Mouse (Mus musculus): ENCODE data around the gene Zfp82. TPM values are rescaled to one million over a fixed set of nuclear protein-coding genes. Genes with fewer than 3 reads are reported as not detected.

The Zfp82 gene
- total and polyA plus RNA-seq, 3 experiments, result 2.0 to 2.2 TPM; not detected in 1

GRCm38 (mm10) chr7:30012956-30013363, 59.7 kb downstream of the Zfp82 start:
- Histone ChIP-seq H3K4me1 (ENCODE audit: control insufficient read depth in 1 of 2, insufficient read depth in 2 of 2, low read length in 2 of 2) (no peaks in the 10 kb centered on the region), H3K79me2 (ENCODE audit: control insufficient read depth, insufficient read depth, low read length, poor library complexity) (no peaks in the 10 kb centered on the region), H3K27me3 (ENCODE audit: control insufficient read depth in 1 of 2, insufficient read depth in 2 of 2, low read length in 2 of 2) (no peaks in the 10 kb centered on the region), H3K27ac (ENCODE audit: control insufficient read depth, low read depth, low read length) (no peak overlapping the region), H3K9me3 (replicated peaks; ENCODE audit: insufficient read depth, low read length) (no peaks in the 10 kb centered on the region), H3K9ac (ENCODE audit: control insufficient read depth, low read depth, low read length, poor library complexity, severe bottlenecking) (no peak overlapping the region), H3K4me3 (ENCODE audit: control insufficient read depth in 1 of 2, insufficient read depth in 1 of 2, low read depth in 2 of 2, low read length in 2 of 2) (no peak overlapping the region), H3K36me3 (ENCODE audit: control insufficient read depth in 1 of 2, insufficient read depth in 2 of 2, low read length in 2 of 2) (no peaks in the 10 kb centered on the region; a peak in 1 of 4 replicates)
- peak; percentile 62 for DNase-seq (ENCODE audit: low read depth, low spot score)
- TF ChIP-seq NELFE (IDR thresholded peaks at IDR 0.05; ENCODE audit: low read depth, low read length) (no peak), POLR2AphosphoS5 (IDR thresholded peaks at IDR 0.05; ENCODE audit: borderline replicate concordance, low read depth, low read length) (no peak), BHLHE40 (IDR thresholded peaks at IDR 0.05; ENCODE audit: borderline replicate concordance, low read depth, low read length) (no peak), MXI1 (IDR thresholded peaks at IDR 0.05; ENCODE audit: low read depth, low read length) (no peak), RAD21 (IDR thresholded peaks at IDR 0.05; ENCODE audit: low read depth, low read length) (peak; percentile 46), JUND (IDR thresholded peaks at IDR 0.05; ENCODE audit: low read depth, low read length) (no peak), GABPA (IDR thresholded peaks at IDR 0.05; ENCODE audit: low read depth, low read length) (no peak), E2F4 (IDR thresholded peaks at IDR 0.05; ENCODE audit: borderline replicate concordance, low read depth, low read length) (no peak), MAZ (IDR thresholded peaks at IDR 0.05; ENCODE audit: low read depth, low read length) (no peak), SIN3A (IDR thresholded peaks at IDR 0.05; ENCODE audit: low read length) (no peak), ETS1 (IDR thresholded peaks at IDR 0.05; ENCODE audit: low read depth, low read length) (no peak), SMC3 (IDR thresholded peaks at IDR 0.05; ENCODE audit: low read depth, low read length) (peak; percentile 39), POLR2A (IDR thresholded peaks at IDR 0.05; ENCODE audit: control insufficient read depth in 1 of 2, insufficient read depth in 1 of 2, low read depth in 1 of 2, low read length in 2 of 2, poor library complexity in 1 of 2) (no peak), CTCF (IDR thresholded peaks at IDR 0.05 in 2 of 3, conservative IDR thresholded peaks at IDR 0.05 in 1 of 3; ENCODE audit: control insufficient read depth in 1 of 3, insufficient read depth in 1 of 3, low read depth in 2 of 3, low read length in 3 of 3, poor library complexity in 1 of 3, severe bottlenecking in 1 of 3) (peak in 2 of 3 experiments; percentile 45 to 49; a peak in 3 of 6 replicates)

- no peaks in the 10 kb centered on the region for H3K9me3 ChIP-seq (replicated peaks; ENCODE audit: insufficient read depth, low read length)
- H3K27ac ChIP-seq (ENCODE audit: control insufficient read depth, low read depth, low read length), result no peak overlapping the region
- no peaks in the 10 kb centered on the region for H3K4me1 ChIP-seq (ENCODE audit: control insufficient read depth in 1 of 2, insufficient read depth in 2 of 2, low read length in 2 of 2)
- DNase-seq (ENCODE audit: low read depth, low spot score), result no peak
- H3K9ac ChIP-seq (ENCODE audit: control insufficient read depth, low read depth, low read length, poor library complexity, severe bottlenecking), result no peak overlapping the region
- no peaks in the 10 kb centered on the region for H3K79me2 ChIP-seq (ENCODE audit: control insufficient read depth, insufficient read depth, low read length, poor library complexity)
- no peak overlapping the region for H3K4me3 ChIP-seq (ENCODE audit: control insufficient read depth in 1 of 2, insufficient read depth in 1 of 2, low read depth in 2 of 2, low read length in 2 of 2)
- no peaks in the 10 kb centered on the region for H3K27me3 ChIP-seq (ENCODE audit: control insufficient read depth in 1 of 2, insufficient read depth in 2 of 2, low read length in 2 of 2)
- no peak for TF ChIP-seq TCF12 (IDR thresholded peaks at IDR 0.05; ENCODE audit: low read depth, low read length)
- no peak for TF ChIP-seq GABPA (IDR thresholded peaks at IDR 0.05; ENCODE audit: low read depth, low read length)
- no peak for TF ChIP-seq CTCF (IDR thresholded peaks at IDR 0.05 in 2 of 3, conservative IDR thresholded peaks at IDR 0.05 in 1 of 3; ENCODE audit: control insufficient read depth in 1 of 3, insufficient read depth in 1 of 3, low read depth in 2 of 3, low read length in 3 of 3, poor library complexity in 1 of 3, severe bottlenecking in 1 of 3)
- no peak for TF ChIP-seq MXI1 (IDR thresholded peaks at IDR 0.05; ENCODE audit: low read depth, low read length)
- TF ChIP-seq MAX (IDR thresholded peaks at IDR 0.05; ENCODE audit: low read length), result no peak
- no peak for TF ChIP-seq ZC3H11A (IDR thresholded peaks at IDR 0.05; ENCODE audit: low read depth, low read length)
- TF ChIP-seq ZKSCAN1 (IDR thresholded peaks at IDR 0.05; ENCODE audit: low read depth, low read length), result no peak
- TF ChIP-seq SMC3 (IDR thresholded peaks at IDR 0.05; ENCODE audit: low read depth, low read length), result no peak
- TF ChIP-seq ETS1 (IDR thresholded peaks at IDR 0.05; ENCODE audit: low read depth, low read length), result no peak
- TF ChIP-seq GATA1 (IDR thresholded peaks at IDR 0.05; ENCODE audit: low read depth, low read length), result no peak
- no peak for TF ChIP-seq ZMIZ1 (IDR thresholded peaks at IDR 0.05; ENCODE audit: low read depth, low read length)
- no peaks in the 10 kb centered on the region; a peak in 1 of 4 replicates for H3K36me3 ChIP-seq (ENCODE audit: control insufficient read depth in 1 of 2, insufficient read depth in 2 of 2, low read length in 2 of 2)
These were observed 62.0 kb downstream of the Zfp82 start for GRCm38 (mm10) chr7:30010551-30011195.
